Mouse (Mus musculus): ENCODE measurements around the gene Ttc30a1. TPM values are rescaled to one million over a fixed set of nuclear protein-coding genes. Genes with fewer than 3 reads are reported as not detected.

Ttc30a1 gene
- polyA plus RNA-seq, 1 experiment, result 3.5 TPM

GRCm38 (mm10) chr2:75933541-75933940 is 48.2 kb downstream of the Ttc30a1 start:
- H3K36me3 ChIP-seq (ENCODE audit: control insufficient read depth, insufficient read depth, low read length), result peaks cover under 1% of the 10 kb centered on the region; the same call in 1 of the 2 replicates
- H3K4me3 ChIP-seq (ENCODE audit: control insufficient read depth, insufficient read depth, low read length), result no peak overlapping the region
- DNase-seq, result no peak
- no peak for TF ChIP-seq CTCF (IDR thresholded peaks at IDR 0.05; ENCODE audit: borderline replicate concordance, control insufficient read depth, extremely low read depth, insufficient read depth, low read length, poor library complexity)
- TF ChIP-seq POLR2A (IDR thresholded peaks at IDR 0.05; ENCODE audit: control insufficient read depth, extremely low read depth, insufficient read depth, low read length, poor library complexity), result no peak
- WGBS, result 84% methylated on average over 7 of the region's 7 CpGs
- no peaks in the 10 kb centered on the region for H3K27me3 ChIP-seq (ENCODE audit: control insufficient read depth, insufficient read depth, low read length)
- no peak overlapping the region for H3K27ac ChIP-seq (ENCODE audit: control insufficient read depth, insufficient read depth, low read length)
- H3K4me1 ChIP-seq (replicated peaks; ENCODE audit: control insufficient read depth, insufficient read depth, low read length), result 0 out of 2 replicates have a peak, but pooled peaks cover 3% of the 10 kb centered on the region

DNA sequence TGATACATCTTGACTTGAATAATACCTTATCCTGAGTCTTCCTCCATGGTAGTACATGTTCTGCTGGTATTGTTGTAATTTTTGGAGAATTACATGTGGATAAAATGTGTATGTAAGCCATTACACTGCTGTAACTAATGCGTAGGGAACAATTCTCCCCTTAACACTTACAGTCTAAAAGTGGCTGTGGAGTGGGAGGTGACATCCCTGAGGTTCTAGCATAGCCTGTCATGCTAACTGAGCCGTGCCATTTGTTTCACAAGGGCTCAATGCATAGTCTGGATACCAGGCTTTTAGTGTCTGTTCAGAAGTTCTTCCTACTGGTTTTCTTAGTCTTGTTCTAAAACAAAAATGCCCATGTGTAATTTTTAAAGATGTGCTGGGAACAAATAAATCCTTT is 50.8 kb downstream of the Ttc30a1 start:
- Histone ChIP-seq H3K27ac (ENCODE audit: control insufficient read depth, insufficient read depth, low read length) (no peak overlapping the region), H3K4me3 (ENCODE audit: control insufficient read depth, insufficient read depth, low read length) (no peak overlapping the region), H3K27me3 (ENCODE audit: control insufficient read depth, insufficient read depth, low read length) (no peaks in the 10 kb centered on the region), H3K36me3 (ENCODE audit: control insufficient read depth, insufficient read depth, low read length) (peaks cover 16% of the 10 kb centered on the region; the same call in 1 of the 2 replicates), H3K4me1 (replicated peaks; ENCODE audit: control insufficient read depth, insufficient read depth, low read length) (no peaks in the 10 kb centered on the region)
- DNase-seq, result no peak
- TF ChIP-seq CTCF (IDR thresholded peaks at IDR 0.05; ENCODE audit: borderline replicate concordance, control insufficient read depth, extremely low read depth, insufficient read depth, low read length, poor library complexity), result no peak
- no peak for TF ChIP-seq POLR2A (IDR thresholded peaks at IDR 0.05; ENCODE audit: control insufficient read depth, extremely low read depth, insufficient read depth, low read length, poor library complexity)
- 93% methylated on average over 2 of the region's 2 CpGs for WGBS

GRCm38 (mm10) chr2:75929786-75930444 is 51.9 kb downstream of the Ttc30a1 start:
- peaks cover 17% of the 10 kb centered on the region; the same call in 1 of the 2 replicates for H3K36me3 ChIP-seq (ENCODE audit: control insufficient read depth, insufficient read depth, low read length)
- no peak for TF ChIP-seq CTCF (IDR thresholded peaks at IDR 0.05; ENCODE audit: borderline replicate concordance, control insufficient read depth, extremely low read depth, insufficient read depth, low read length, poor library complexity)
- TF ChIP-seq POLR2A (IDR thresholded peaks at IDR 0.05; ENCODE audit: control insufficient read depth, extremely low read depth, insufficient read depth, low read length, poor library complexity), result no peak
- H3K4me1 ChIP-seq (replicated peaks; ENCODE audit: control insufficient read depth, insufficient read depth, low read length), result no peaks in the 10 kb centered on the region
- H3K27me3 ChIP-seq (ENCODE audit: control insufficient read depth, insufficient read depth, low read length), result no peaks in the 10 kb centered on the region
- H3K4me3 ChIP-seq (ENCODE audit: control insufficient read depth, insufficient read depth, low read length), result no peak overlapping the region
- no peak overlapping the region for H3K27ac ChIP-seq (ENCODE audit: control insufficient read depth, insufficient read depth, low read length)
- no peak for DNase-seq
- WGBS, result 94% methylated on average over 6 of the region's 6 CpGs

DNA sequence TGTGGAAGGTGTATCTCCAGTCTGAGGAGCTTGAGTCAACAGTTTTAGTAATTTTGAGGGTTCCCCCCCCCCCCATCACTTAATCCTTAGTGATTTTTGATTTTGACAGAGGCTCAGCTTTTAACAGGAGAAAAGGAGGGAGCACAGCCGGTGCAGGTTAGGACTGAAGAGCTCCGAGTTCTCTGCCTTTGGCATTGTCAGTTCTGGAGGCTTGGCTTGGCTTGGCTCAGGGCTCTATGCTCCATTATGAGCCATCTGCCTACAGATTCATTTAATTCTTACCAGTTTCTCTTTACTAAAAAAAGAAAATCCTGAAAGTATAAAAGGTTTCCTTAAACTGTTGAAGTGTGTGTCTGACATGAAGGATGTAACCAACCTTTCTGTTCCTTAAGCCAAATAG is 52.6 kb downstream of the Ttc30a1 start:
- peaks cover 2% of the 10 kb centered on the region; the same call in 1 of the 2 replicates for H3K4me1 ChIP-seq (replicated peaks; ENCODE audit: control insufficient read depth, insufficient read depth, low read length)
- H3K27ac ChIP-seq (ENCODE audit: control insufficient read depth, insufficient read depth, low read length), result no peak overlapping the region
- no peak for TF ChIP-seq CTCF (IDR thresholded peaks at IDR 0.05; ENCODE audit: borderline replicate concordance, control insufficient read depth, extremely low read depth, insufficient read depth, low read length, poor library complexity)
- TF ChIP-seq POLR2A (IDR thresholded peaks at IDR 0.05; ENCODE audit: control insufficient read depth, extremely low read depth, insufficient read depth, low read length, poor library complexity), result no peak
- H3K27me3 ChIP-seq (ENCODE audit: control insufficient read depth, insufficient read depth, low read length), result no peaks in the 10 kb centered on the region
- WGBS, result 99% methylated on average over 2 of the region's 2 CpGs
- no peak overlapping the region for H3K4me3 ChIP-seq (ENCODE audit: control insufficient read depth, insufficient read depth, low read length)
- DNase-seq, result no peak
- peaks cover 17% of the 10 kb centered on the region; the same call in 1 of the 2 replicates for H3K36me3 ChIP-seq (ENCODE audit: control insufficient read depth, insufficient read depth, low read length)

Other genes starting within 250 kb of the Ttc30a1 start
- 9.8 and 10.2 TPM in 2 replicates for gene Agps, start 149.8 kb downstream of the Ttc30a1 start, polyA plus RNA-seq (2012; rRNA removed)
- 3.9 and 4.4 TPM in 2 replicates for gene Ttc30b, start 43.4 kb downstream of the Ttc30a1 start, polyA plus RNA-seq (2012; rRNA removed)
- gene Ttc30a2, start 3.8 kb downstream of the Ttc30a1 start, polyA plus RNA-seq (2012; rRNA removed), result 0.19 and 0.24 TPM in 2 replicates